Mouse (Mus musculus) MEL (cell line): ENCODE data around the gene Tgm1. TPM values are rescaled to one million over a fixed set of nuclear protein-coding genes. Genes with fewer than 3 reads are reported as not detected.

Experiments
- DNase-seq: peaks from one replicate; pipeline ENCODE4 v3.0.0; 2011; ENCODE audit warnings: low read depth, low spot score
- H3K27ac ChIP-seq: 2 replicates; pipeline ENCODE4 v1.5.1; 2012; ENCODE audit warnings: low read depth, mild to moderate bottlenecking, control low read depth, low read length, moderate library complexity; ENCODE audit not compliant: control insufficient read depth
- H3K27me3 ChIP-seq, 2 experiments: fragments of 150-350 bp in 1 of 2; sonication (generic) in 1 of 2; 2 replicates each; pipeline ENCODE4 v1.6.1; 2012; ENCODE audit warnings: low read length in 2 of 2, mild to moderate bottlenecking in 2 of 2, improper control_type of control experiment in 1 of 2, moderate library complexity in 1 of 2; ENCODE audit not compliant: insufficient read depth in 2 of 2, control insufficient read depth in 1 of 2
- H3K36me3 ChIP-seq, 2 experiments: 2 replicates each; pipeline ENCODE4 v1.6.1; 2012 to 2014; ENCODE audit warnings: low read length in 2 of 2, improper control_type of control experiment in 1 of 2, inconsistent platforms in 1 of 2, mild to moderate bottlenecking in 1 of 2; ENCODE audit not compliant: insufficient read depth in 2 of 2, control insufficient read depth in 1 of 2
- H3K4me1 ChIP-seq, 2 experiments: fragments of 150-350 bp in 1 of 2; sonication (generic) in 1 of 2; 2 replicates each; pipeline ENCODE4 v1.6.1; 2012; ENCODE audit warnings: low read length in 2 of 2, improper control_type of control experiment in 1 of 2, mild to moderate bottlenecking in 1 of 2; ENCODE audit not compliant: insufficient read depth in 2 of 2, control insufficient read depth in 1 of 2
- H3K4me3 ChIP-seq, 2 experiments: fragments of 150-350 bp in 1 of 2; sonication (generic) in 1 of 2; 2 replicates each; pipeline ENCODE4 v1.5.1; 2012; ENCODE audit warnings: low read depth in 2 of 2, low read length in 2 of 2, mild to moderate bottlenecking in 2 of 2, moderate library complexity in 2 of 2, control low read depth in 1 of 2, improper control_type of control experiment in 1 of 2; ENCODE audit not compliant: control insufficient read depth in 1 of 2, insufficient read depth in 1 of 2
- H3K79me2 ChIP-seq: 2 replicates; pipeline ENCODE4 v1.6.1; 2012; ENCODE audit warnings: mild to moderate bottlenecking, low read length, moderate library complexity; ENCODE audit not compliant: control insufficient read depth, poor library complexity, insufficient read depth
- H3K9ac ChIP-seq: 2 replicates; pipeline ENCODE4 v1.6.1; 2012; ENCODE audit warnings: low read depth, mild to moderate bottlenecking, control low read depth, low read length, moderate library complexity; ENCODE audit not compliant: control insufficient read depth, poor library complexity, severe bottlenecking
- H3K9me3 ChIP-seq: fragments of 150-350 bp; sonication (generic); replicated peaks from 2 replicates; pipeline ENCODE4 v1.6.1; 2012; ENCODE audit warnings: mild to moderate bottlenecking, low read length, improper control_type of control experiment, moderate library complexity; ENCODE audit not compliant: insufficient read depth
- BHLHE40 ChIP-seq: IDR thresholded peaks from 2 replicates; pipeline ENCODE4 v1.6.1; 2012; ENCODE audit warnings: low read depth, mild to moderate bottlenecking, inconsistent platforms, low read length, improper control_type of control experiment, borderline replicate concordance
- CHD1 ChIP-seq: IDR thresholded peaks from 2 replicates; pipeline ENCODE4 v1.6.1; 2012; ENCODE audit warnings: low read depth, mild to moderate bottlenecking, inconsistent platforms, low read length, improper control_type of control experiment
- E2F4 ChIP-seq: IDR thresholded peaks from 2 replicates; pipeline ENCODE4 v1.6.1; 2011; ENCODE audit warnings: low read depth, low read length, improper control_type of control experiment, borderline replicate concordance
- ELF1 ChIP-seq: IDR thresholded peaks from 2 replicates; pipeline ENCODE4 v1.6.1; 2014; ENCODE audit warnings: low read depth, mild to moderate bottlenecking, inconsistent platforms, low read length, improper control_type of control experiment, moderate library complexity
- EP300 ChIP-seq, 2 experiments: IDR thresholded peaks; 2 replicates each; pipeline ENCODE4 v1.6.1; 2011; ENCODE audit warnings: improper control_type of control experiment in 2 of 2, low read length in 2 of 2, low read depth in 1 of 2, mild to moderate bottlenecking in 1 of 2
- GABPA ChIP-seq: IDR thresholded peaks from 2 replicates; pipeline ENCODE4 v1.6.1; 2012; ENCODE audit warnings: low read depth, mild to moderate bottlenecking, inconsistent platforms, low read length, improper control_type of control experiment, moderate library complexity
- GATA1 ChIP-seq: IDR thresholded peaks from 2 replicates; pipeline ENCODE4 v1.6.1; 2011; ENCODE audit warnings: low read depth, low read length, improper control_type of control experiment
- HCFC1 ChIP-seq: IDR thresholded peaks from 2 replicates; pipeline ENCODE4 v1.6.1; 2012; ENCODE audit warnings: low read depth, mild to moderate bottlenecking, inconsistent platforms, low read length, improper control_type of control experiment, moderate library complexity
- KAT2A ChIP-seq: conservative IDR thresholded peaks from 2 replicates; pipeline ENCODE4 v1.6.1; 2012; ENCODE audit warnings: low read depth, low read length, improper control_type of control experiment, inconsistent platforms
- MAFK ChIP-seq: IDR thresholded peaks from 2 replicates; pipeline ENCODE4 v1.6.1; 2011; ENCODE audit warnings: low read depth, mild to moderate bottlenecking, low read length, improper control_type of control experiment, borderline replicate concordance
- MAX ChIP-seq: IDR thresholded peaks from 2 replicates; pipeline ENCODE4 v1.6.1; 2011; ENCODE audit warnings: low read length, improper control_type of control experiment
- MYC ChIP-seq: IDR thresholded peaks from 2 replicates; pipeline ENCODE4 v1.6.1; 2011; ENCODE audit warnings: low read depth, mild to moderate bottlenecking, low read length, improper control_type of control experiment, moderate library complexity
- NELFE ChIP-seq: IDR thresholded peaks from 2 replicates; pipeline ENCODE4 v1.6.1; 2011; ENCODE audit warnings: low read depth, low read length, improper control_type of control experiment
- NRF1 ChIP-seq: IDR thresholded peaks from 2 replicates; pipeline ENCODE4 v1.6.1; 2014; ENCODE audit warnings: low read depth, mild to moderate bottlenecking, inconsistent platforms, low read length, improper control_type of control experiment, moderate library complexity; ENCODE audit not compliant: poor library complexity, insufficient read depth, severe bottlenecking
- RAD21 ChIP-seq: IDR thresholded peaks from 2 replicates; pipeline ENCODE4 v1.6.1; 2011; ENCODE audit warnings: mild to moderate bottlenecking, low read depth, low read length, improper control_type of control experiment
- RCOR1 ChIP-seq: IDR thresholded peaks from 2 replicates; pipeline ENCODE4 v1.6.1; 2012; ENCODE audit warnings: low read depth, mild to moderate bottlenecking, inconsistent platforms, low read length, improper control_type of control experiment
- TAL1 ChIP-seq: IDR thresholded peaks from 2 replicates; pipeline ENCODE4 v1.6.1; 2012; ENCODE audit warnings: mild to moderate bottlenecking, inconsistent platforms, low read length, moderate library complexity, mixed read lengths
- TCF12 ChIP-seq: IDR thresholded peaks from 2 replicates; pipeline ENCODE4 v1.6.1; 2014; ENCODE audit warnings: low read depth, mild to moderate bottlenecking, inconsistent platforms, low read length, improper control_type of control experiment, moderate library complexity
- UBTF ChIP-seq: IDR thresholded peaks from 2 replicates; pipeline ENCODE4 v1.6.1; 2012; ENCODE audit warnings: low read depth, mild to moderate bottlenecking, inconsistent platforms, low read length, improper control_type of control experiment, moderate library complexity, borderline replicate concordance; ENCODE audit not compliant: insufficient read depth
- USF1 ChIP-seq: IDR thresholded peaks from 2 replicates; pipeline ENCODE4 v1.6.1; 2014; ENCODE audit warnings: low read depth, mild to moderate bottlenecking, inconsistent platforms, low read length, improper control_type of control experiment, moderate library complexity
- ZC3H11A ChIP-seq: IDR thresholded peaks from 2 replicates; pipeline ENCODE4 v1.6.1; 2012; ENCODE audit warnings: low read depth, mild to moderate bottlenecking, inconsistent platforms, low read length, improper control_type of control experiment
- ZMIZ1 ChIP-seq: IDR thresholded peaks from 2 replicates; pipeline ENCODE4 v1.6.1; 2012; ENCODE audit warnings: low read depth, mild to moderate bottlenecking, inconsistent platforms, low read length, improper control_type of control experiment, moderate library complexity
- ZNF384 ChIP-seq: IDR thresholded peaks from 2 replicates; pipeline ENCODE4 v1.6.1; 2012; ENCODE audit warnings: low read depth, mild to moderate bottlenecking, inconsistent platforms, low read length, improper control_type of control experiment
- polyA plus RNA-seq, 2 experiments: library from polyadenylated mRNA; stranded (reverse) in 1 of 2; unstranded in 1 of 2; fragments of >175 nt in 1 of 2; fragments of >200 nt in 1 of 2; gene quantifications; 2 replicates each; pipeline versions ENCODE4 v1.2.1 to v1.2.4; 2012; ENCODE audit warnings: low replicate concordance in 2 of 2, low read depth in 1 of 2; ENCODE audit not compliant: insufficient read length in 2 of 2, insufficient read depth in 1 of 2, missing spikeins in 1 of 2
- total RNA-seq: library from RNA; depleted of rRNA; stranded (reverse); fragments of 300-350 nt; gene quantifications from 2 replicates; pipeline ENCODE4 v1.2.3, GENCODE M21; 2012

The Tgm1 gene
- total and polyA plus RNA-seq, 3 experiments: 6.2 to 11.4 TPM; not detected in 1

GRCm38 (mm10) chr14:55681160-55682117 is 32.3 kb downstream of the Tgm1 start, which contains the start of gene Tinf2 (continued):
- TF ChIP-seq ZNF384 (no peak), E2F4 (peak; percentile 87)

- Histone ChIP-seq H3K27ac (no peak overlapping the region), H3K27me3 (no peaks in the 10 kb centered on the region), H3K9ac (no peak overlapping the region), H3K9me3 (no peaks in the 10 kb centered on the region), H3K79me2 (peaks cover 13% of the 10 kb centered on the region), H3K4me1 (peaks cover 3 to 6% of the 10 kb centered on the region in 2 experiments; a peak in 3 of 4 replicates), H3K36me3 (peaks cover 6 to 20% of the 10 kb centered on the region in 2 experiments), H3K4me3 (no peak overlapping the region)
- TF ChIP-seq ELF1 (no peak), KAT2A (no peak), MAFK (no peak), MYC (no peak), E2F4 (no peak), NRF1 (no peak), HCFC1 (no peak), ZMIZ1 (no peak), TCF12 (no peak), BHLHE40 (no peak), MAX (no peak), TAL1 (no peak)
- no peak for DNase-seq
Measured at GRCm38 (mm10) chr14:55677615-55678014, 36.1 kb downstream of the Tgm1 start.

- H3K27me3 ChIP-seq: no peaks in the 10 kb centered on the region
- no peak for TF ChIP-seq NELFE
- no peak for TF ChIP-seq GABPA
- no peak for TF ChIP-seq UBTF
- TF ChIP-seq MYC: no peak
- TF ChIP-seq KAT2A: no peak
- no peak for TF ChIP-seq E2F4
- TF ChIP-seq CHD1: no peak
- TF ChIP-seq ZC3H11A: no peak
- TF ChIP-seq USF1: no peak
- TF ChIP-seq RAD21: no peak
- TF ChIP-seq GATA1: no peak
- no peak for TF ChIP-seq RCOR1
- TF ChIP-seq EP300 (IDR thresholded peaks at IDR 0.05; ENCODE audit: low read depth in 1 of 2, low read length in 2 of 2): no peak; a peak in 1 of 4 replicates
- H3K4me1 ChIP-seq: peaks cover 4 to 12% of the 10 kb centered on the region in 2 experiments; a peak in 3 of 4 replicates
- H3K79me2 ChIP-seq: peaks cover 29% of the 10 kb centered on the region
- H3K27ac ChIP-seq: peak overlapping the region; percentile 78
- H3K4me3 ChIP-seq: peak overlapping the region; percentile 63 to 69
- no peak for DNase-seq
- H3K36me3 ChIP-seq: peaks cover 2 to 33% of the 10 kb centered on the region in 2 experiments; a peak in 3 of 4 replicates
- H3K9me3 ChIP-seq: no peaks in the 10 kb centered on the region
- H3K9ac ChIP-seq: peak overlapping the region; percentile 71
Measured at GRCm38 (mm10) chr14:55672741-55673060, 41.0 kb downstream of the Tgm1 start.
